13 mouse cellular contexts compared by ENCODE assay signal in genomic region chr2:4978091-4978490, GRCm38 (mm10). TPM values are rescaled to one million over a fixed set of nuclear protein-coding genes. Genes with fewer than 3 reads are reported as not detected.
DNase-seq lines count a peak whose midpoint lies in the region; ATAC-seq and TF ChIP-seq lines count a peak whose summit lies in the region.
"Had no signal": no experiment of that assay in that cellular context is flagged by ENCODE, and none has a peak within 500 bp of the region (broad histone marks: within the 10 kb centered on the region; RNA-seq: fewer than 3 reads in every experiment).

No protein-coding gene starts in this region.

- TF ChIP-seq POLR2A in limb, embryonic 14.5 days (IDR thresholded peaks at IDR 0.05; ENCODE audit: borderline replicate concordance, extremely low read depth, insufficient read depth, insufficient read length) = no peak

- no peak overlapping the region; the same call in 1 of the 2 replicates for H3K27ac ChIP-seq in forebrain, postnatal 0 days (ENCODE audit: low read depth, low read length)
- H3K27ac ChIP-seq in limb, embryonic 14.5 days (replicated peaks; ENCODE audit: low read depth, low read length) = 0 out of 2 replicates have a peak overlapping the region, but pooled peaks have one; percentile 14
- H3K27ac ChIP-seq in heart, embryonic 10.5 days = no peak overlapping the region
- H3K27ac ChIP-seq: midbrain, embryonic 10.5 days had no signal

- WGBS in forebrain, postnatal 0 days = 8% methylated on average over 8 of the region's 8 CpGs
- WGBS in limb, embryonic 14.5 days = 9% methylated on average over 8 of the region's 8 CpGs
- 22% methylated on average over 8 of the region's 8 CpGs for WGBS in heart, embryonic 10.5 days

- TF ChIP-seq CTCF in forebrain, postnatal 0 days (IDR thresholded peaks at IDR 0.05; ENCODE audit: low read depth) = no peak

- no peak overlapping the region for H3K4me3 ChIP-seq in forebrain, postnatal 0 days (ENCODE audit: low read depth, low read length)
- H3K4me3 ChIP-seq in limb, embryonic 14.5 days (replicated peaks; ENCODE audit: low read length) = no peak overlapping the region
- no peak overlapping the region for H3K4me3 ChIP-seq in heart, embryonic 10.5 days
- H3K4me3 ChIP-seq: midbrain, embryonic 10.5 days had no signal

- intact Hi-C loops in left cerebral cortex, postnatal 4 days (cut with DNase I) = no loop called here

- DNase-seq in left cerebral cortex, postnatal 4 days = peak; percentile 71
- no peak for DNase-seq in left cerebral cortex, adult 8-10 months (ENCODE audit: low spot score in 2 of 2)
- DNase-seq in cerebellum, postnatal 14 days = peak; percentile 63 to 69
- DNase-seq in forebrain, postnatal 0 days = peak; percentile 80
- peak; percentile 27 for DNase-seq in limb, embryonic 14.5 days (ENCODE audit: low spot score)
- DNase-seq in heart, embryonic 10.5 days (ENCODE audit: low spot score) = no peak
- DNase-seq: adrenal gland, adult 8-10 months; kidney, adult 11 months; liver had no signal

- ATAC-seq in forebrain, postnatal 0 days = peak; percentile 64
- no peak for ATAC-seq in limb, embryonic 14.5 days (ENCODE audit: low FRiP score, low read depth)
- ATAC-seq in megakaryocyte progenitor cell, adult 5-6 weeks (replicated peaks; ENCODE audit: poor library complexity) = no peak

- H3K9ac ChIP-seq in forebrain, postnatal 0 days = no peak overlapping the region
- H3K9ac ChIP-seq in limb, embryonic 14.5 days (ENCODE audit: low read depth, low read length, severe bottlenecking) = no peak overlapping the region

- H3K4me1 ChIP-seq in forebrain, postnatal 0 days (ENCODE audit: insufficient read depth) = 0 out of 2 replicates have a peak, but pooled peaks cover 8% of the 10 kb centered on the region
- peaks cover 16% of the 10 kb centered on the region for H3K4me1 ChIP-seq in limb, embryonic 14.5 days (ENCODE audit: control insufficient read depth, insufficient read depth, low read length)
- H3K4me1 ChIP-seq in heart, embryonic 10.5 days = peaks cover 5% of the 10 kb centered on the region; the same call in 1 of the 2 replicates

- H3K4me2 ChIP-seq in forebrain, postnatal 0 days (ENCODE audit: low read depth) = no peak overlapping the region
- no peak overlapping the region for H3K4me2 ChIP-seq in limb, embryonic 14.5 days (replicated peaks; ENCODE audit: low read depth, low read length, severe bottlenecking)
- H3K4me2 ChIP-seq: heart, embryonic 11.5 days had no signal

- H3K27me3 ChIP-seq in forebrain, postnatal 0 days (ENCODE audit: insufficient read depth, low read length) = no peaks in the 10 kb centered on the region
- no peaks in the 10 kb centered on the region for H3K27me3 ChIP-seq in limb, embryonic 14.5 days (ENCODE audit: control insufficient read depth, insufficient read depth, low read length)
- H3K27me3 ChIP-seq in heart, embryonic 10.5 days (ENCODE audit: insufficient read depth, poor library complexity, severe bottlenecking) = no peaks in the 10 kb centered on the region

- no peaks in the 10 kb centered on the region for H3K9me3 ChIP-seq in forebrain, postnatal 0 days (ENCODE audit: low read length)
- H3K9me3 ChIP-seq in limb, embryonic 14.5 days (ENCODE audit: control insufficient read depth, low read length) = no peaks in the 10 kb centered on the region
- no peaks in the 10 kb centered on the region for H3K9me3 ChIP-seq in heart, embryonic 10.5 days
- H3K9me3 ChIP-seq: midbrain, embryonic 10.5 days had no signal

- H3K36me3 ChIP-seq in forebrain, postnatal 0 days (ENCODE audit: insufficient read depth) = no peaks in the 10 kb centered on the region
- no peaks in the 10 kb centered on the region for H3K36me3 ChIP-seq in limb, embryonic 14.5 days (ENCODE audit: control insufficient read depth, insufficient read depth, low read length)
- H3K36me3 ChIP-seq in heart, embryonic 10.5 days = no peaks in the 10 kb centered on the region
- H3K36me3 ChIP-seq: midbrain, embryonic 10.5 days had no signal

RNA-seq across cellular contexts. Expression of gene Ucma, which starts 2.2 kb away (rescaled TPM):
- total RNA-seq in left cerebral cortex, postnatal 4 days (2021) = 1 to 10 TPM in 1 of 2 experiments, not detected in 1; 1.5 TPM
- total RNA-seq in left cerebral cortex, adult 8-10 months (2022) = 1 to 10 TPM in 3 of 4 experiments, under 1 TPM in 1; 0.91 to 2.8 (median 1.6) TPM
- total RNA-seq in forebrain, postnatal 0 days (2014; rRNA removed) = 1.2 TPM in 1 of 2 replicates, not detected in the other
- 0.27 and 0.45 TPM in 2 replicates for polyA plus RNA-seq in forebrain, postnatal 0 days (2015; fragmentation: Nextera tagmentation; extraction: Ambion mirVana)
- polyA plus RNA-seq in limb, embryonic 14.5 days (2012; rRNA removed) = 7.7 and 9.9 TPM in 2 replicates
- 3.3 and 4.2 TPM in 2 replicates for polyA plus RNA-seq in limb, embryonic 14.5 days (2014; fragmentation: Nextera tagmentation; extraction: Ambion mirVana)
- total RNA-seq in megakaryocyte progenitor cell, adult 5-6 weeks (2015) = not detected in 2 replicates
- not detected in 2 replicates for total RNA-seq in megakaryocyte progenitor cell, adult 5-6 weeks (2017)
- polyA plus RNA-seq in heart, embryonic 10.5 days (2016; fragmentation: Nextera tagmentation; extraction: Ambion mirVana) = not detected in 2 replicates
- total RNA-seq: adrenal gland, adult 8-10 months had no signal
- polyA plus RNA-seq: heart, embryonic 11.5 days; midbrain, embryonic 10.5 days; stomach, embryonic 16.5 days had no signal

RNA-seq across cellular contexts. Expression of gene Mcm10, which starts 34.5 kb away (rescaled TPM):
- 1 to 10 TPM; 3.4 to 4.0 TPM for total RNA-seq in left cerebral cortex, postnatal 4 days (2021)
- total RNA-seq in left cerebral cortex, adult 8-10 months (2022) = 1 to 10 TPM in 2 of 4 experiments, under 1 TPM in 2; 0.66 to 1.9 (median 1.1) TPM
- 2.0 and 2.3 TPM in 2 replicates for total RNA-seq in forebrain, postnatal 0 days (2014; rRNA removed)
- 1.9 and 2.0 TPM in 2 replicates for polyA plus RNA-seq in forebrain, postnatal 0 days (2015; fragmentation: Nextera tagmentation; extraction: Ambion mirVana)
- polyA plus RNA-seq in limb, embryonic 14.5 days (2012; rRNA removed) = 22.8 and 25.5 TPM in 2 replicates
- 22.2 and 24.9 TPM in 2 replicates for polyA plus RNA-seq in limb, embryonic 14.5 days (2014; fragmentation: Nextera tagmentation; extraction: Ambion mirVana)
- total RNA-seq in megakaryocyte progenitor cell, adult 5-6 weeks (2015) = 66.4 and 68.7 TPM in 2 replicates
- 75.6 and 83.8 TPM in 2 replicates for total RNA-seq in megakaryocyte progenitor cell, adult 5-6 weeks (2017)
- polyA plus RNA-seq in heart, embryonic 10.5 days (2016; fragmentation: Nextera tagmentation; extraction: Ambion mirVana) = 31.8 and 43.5 TPM in 2 replicates

RNA-seq across cellular contexts. Expression of gene Phyh, which starts 59.3 kb away (rescaled TPM):
- 10 to 100 TPM; 43.3 to 44.8 TPM for total RNA-seq in left cerebral cortex, postnatal 4 days (2021)
- total RNA-seq in left cerebral cortex, adult 8-10 months (2022) = 100 to 1,000 TPM in 3 of 4 experiments, 10 to 100 TPM in 1; 98.6 to 130 (median 108) TPM
- total RNA-seq in forebrain, postnatal 0 days (2014; rRNA removed) = 43.3 and 46.7 TPM in 2 replicates
- 65.7 and 80.5 TPM in 2 replicates for polyA plus RNA-seq in forebrain, postnatal 0 days (2015; fragmentation: Nextera tagmentation; extraction: Ambion mirVana)
- polyA plus RNA-seq in limb, embryonic 14.5 days (2012; rRNA removed) = 30.9 and 31.0 TPM in 2 replicates
- polyA plus RNA-seq in limb, embryonic 14.5 days (2014; fragmentation: Nextera tagmentation; extraction: Ambion mirVana) = 46.0 and 50.2 TPM in 2 replicates
- total RNA-seq in megakaryocyte progenitor cell, adult 5-6 weeks (2015) = 79.9 and 87.4 TPM in 2 replicates
- 38.5 and 41.9 TPM in 2 replicates for total RNA-seq in megakaryocyte progenitor cell, adult 5-6 weeks (2017)
- 59.7 and 84.7 TPM in 2 replicates for polyA plus RNA-seq in heart, embryonic 10.5 days (2016; fragmentation: Nextera tagmentation; extraction: Ambion mirVana)

Comparison
In these comparisons a context has a peak if more than half of its experiments do, and no peak if none do; other contexts are left out.
1. DNase-seq: peak in left cerebral cortex, postnatal 4 days (single experiment), cerebellum, postnatal 14 days (2 of 2), forebrain, postnatal 0 days (single experiment) and limb, embryonic 14.5 days (single experiment); none in left cerebral cortex, adult 8-10 months (0 of 2) and heart, embryonic 10.5 days (single experiment).
2. RNA of gene Mcm10, which starts 34.5 kb away (total RNA-seq): 66.4 to 83.8 TPM in megakaryocyte progenitor cell, adult 5-6 weeks; 3.4 to 4.0 TPM in left cerebral cortex, postnatal 4 days, 2.0 to 2.3 TPM in forebrain, postnatal 0 days and 0.66 to 1.9 TPM in left cerebral cortex, adult 8-10 months; every median in the first group is over 10 times any median in the second.